Mouse (Mus musculus) cerebellum, adult 2 months (tissue): Measurements from ENCODE around the gene Fam53b. TPM values are rescaled to one million over a fixed set of nuclear protein-coding genes. Genes with fewer than 3 reads are reported as not detected.

ENCODE experiments used
- DNase-seq, 2 experiments: peaks; one replicate each; pipeline ENCODE4 v3.0.0; 2021
- H3K27ac ChIP-seq: fragments of 200-500 bp; 2 replicates; pipeline ENCODE4 v1.5.1; 2012; ENCODE audit warnings: low read length, control low read depth, inconsistent platforms; ENCODE audit not compliant: insufficient read depth
- H3K27me3 ChIP-seq: fragments of 200-500 bp; 2 replicates; pipeline ENCODE4 v1.6.1; 2012; ENCODE audit warnings: inconsistent platforms, mild to moderate bottlenecking, low read length, moderate library complexity; ENCODE audit not compliant: control insufficient read depth, insufficient read depth
- H3K4me1 ChIP-seq: fragments of 200-500 bp; 2 replicates; pipeline ENCODE4 v1.6.1; 2011; ENCODE audit warnings: low read length; ENCODE audit not compliant: control insufficient read depth, insufficient read depth
- H3K4me3 ChIP-seq: fragments of 200-500 bp; replicated peaks from 2 replicates; pipeline ENCODE3; 2011; ENCODE audit warnings: mild to moderate bottlenecking, low read depth, low read length, control low read depth; ENCODE audit not compliant: insufficient read depth
- CTCF ChIP-seq: fragments of 200-500 bp; IDR thresholded peaks from 2 replicates; pipeline ENCODE4 v1.5.1; 2011; ENCODE audit warnings: low read depth, mild to moderate bottlenecking, control low read depth, low read length, moderate library complexity, borderline replicate concordance; ENCODE audit not compliant: insufficient read depth
- POLR2A ChIP-seq: fragments of 200-500 bp; IDR thresholded peaks from 2 replicates; pipeline ENCODE4 v1.6.1; 2011; ENCODE audit warnings: low read length, control low read depth, borderline replicate concordance; ENCODE audit not compliant: insufficient read depth
- WGBS: fragments of 180-500 bp; shearing (Covaris S2); methylation state at CpG from one replicate; pipeline ENCODE4 v1.1.7; 2018; 5-methylcytosine and 5-hydroxymethylcytosine counted together
- polyA plus RNA-seq: library from polyadenylated mRNA; depleted of rRNA; stranded (reverse); fragments of >200 nt; gene quantifications from 2 replicates; pipeline ENCODE4 v1.2.3, GENCODE M21; 2012

Gene Fam53b
- polyA plus RNA-seq, 1 experiment, result 37.3 TPM

DNA sequence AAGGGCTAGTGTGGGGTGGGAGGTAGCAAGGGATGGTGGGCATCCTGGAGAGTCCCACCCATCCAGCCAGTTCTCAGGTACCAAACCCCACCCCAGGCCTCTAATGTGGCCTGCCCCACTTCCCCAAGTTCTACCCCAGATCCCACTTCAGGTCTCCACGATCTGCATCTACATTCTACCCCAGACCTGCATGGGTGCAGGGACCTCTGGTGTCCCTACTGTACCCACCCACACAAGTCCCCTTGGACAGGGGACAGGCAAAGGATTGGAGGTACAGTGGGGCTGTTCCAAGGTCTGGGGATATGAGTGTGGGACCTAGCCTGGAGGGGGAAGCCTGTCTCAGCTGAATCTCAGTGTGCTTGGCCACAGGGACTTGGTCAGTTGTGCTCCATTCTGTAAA, 131.9 kb downstream of the Fam53b start:
- WGBS, result 79% methylated on average over 1 of the region's 1 CpGs

DNA sequence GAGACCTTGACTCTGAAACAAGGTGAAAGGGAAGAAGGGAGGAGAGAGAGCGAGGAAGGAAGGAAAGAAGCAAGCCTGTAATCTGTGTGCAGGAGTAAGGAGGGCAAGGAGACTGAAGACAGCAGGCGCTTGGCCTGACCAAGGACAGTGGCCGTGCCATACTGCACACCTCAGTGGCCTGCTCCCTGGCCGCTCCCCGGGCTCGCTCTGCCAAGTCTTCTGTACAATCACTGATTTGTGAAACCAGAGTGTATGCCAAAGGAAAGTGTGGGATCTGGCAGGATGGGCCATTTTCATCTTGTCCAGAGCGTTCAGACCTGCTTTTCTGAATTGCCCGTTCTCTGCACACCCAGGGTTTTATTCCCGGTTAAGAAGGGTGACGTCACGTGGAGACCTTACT, 132.4 kb downstream of the Fam53b start:
- DNase-seq, result peak; percentile 88 to 96
- Histone ChIP-seq H3K4me3 (no peak overlapping the region), H3K4me1 (peaks cover 68% of the 10 kb centered on the region), H3K27me3 (no peaks in the 10 kb centered on the region), H3K27ac (peak overlapping the region; percentile 98)
- TF ChIP-seq POLR2A, result peak; percentile 34; the same call in 1 of the 2 replicates
- no peak for TF ChIP-seq CTCF
- 12% methylated on average over 11 of the region's 11 CpGs for WGBS

More for the DNA sequence above, 131.9 kb downstream of the Fam53b start:
- Histone ChIP-seq H3K4me3 (no peak overlapping the region), H3K27ac (peak overlapping the region; percentile 98), H3K27me3 (no peaks in the 10 kb centered on the region), H3K4me1 (peaks cover 68% of the 10 kb centered on the region)
- DNase-seq, result peak; percentile 26 to 47
- TF ChIP-seq POLR2A (no peak), CTCF (no peak)

DNA sequence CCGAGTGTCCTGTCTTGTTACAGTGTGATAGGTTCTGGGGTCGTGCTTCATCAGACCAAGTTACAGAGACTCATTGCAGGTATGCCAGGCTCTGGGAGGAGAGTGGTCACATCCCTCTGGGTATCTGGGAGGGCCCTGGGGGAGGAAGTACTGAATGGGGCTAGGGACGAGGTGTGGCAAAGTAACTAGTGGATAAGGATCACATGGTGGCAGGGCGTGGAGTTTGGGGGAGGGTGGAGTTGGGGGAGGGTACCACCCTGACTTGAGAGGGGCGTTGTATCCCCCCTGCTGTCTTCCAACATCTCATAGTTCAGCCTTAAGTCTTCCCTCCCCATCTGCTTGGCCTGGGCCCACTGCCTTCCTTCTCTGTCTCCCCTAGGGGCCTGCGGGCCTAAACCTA, 134.1 kb downstream of the Fam53b start:
- no peak for DNase-seq
- H3K27me3 ChIP-seq, result no peaks in the 10 kb centered on the region
- no peak for TF ChIP-seq POLR2A
- H3K27ac ChIP-seq, result peak overlapping the region; percentile 98
- no peak overlapping the region for H3K4me3 ChIP-seq
- peaks cover 68% of the 10 kb centered on the region for H3K4me1 ChIP-seq
- 32% methylated on average over 6 of the region's 6 CpGs for WGBS

DNA sequence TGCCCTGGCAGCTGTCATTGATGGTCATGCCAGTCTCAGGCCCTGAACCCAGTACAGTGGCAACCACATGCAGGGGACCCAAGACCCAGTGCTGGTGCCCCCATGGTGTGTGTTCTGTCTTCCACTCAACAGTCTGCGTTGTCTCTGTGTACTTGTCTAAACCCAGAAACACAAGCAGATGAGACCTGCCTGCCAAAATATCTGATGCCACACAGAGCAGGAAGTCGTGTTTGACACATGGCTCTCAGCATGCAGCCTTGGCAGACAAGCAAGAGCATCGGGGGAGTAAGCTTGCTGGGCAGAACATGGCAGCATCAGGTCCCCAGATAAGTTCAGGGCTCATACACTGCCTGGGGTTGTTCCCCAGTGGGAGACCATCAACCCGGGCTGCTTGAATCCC, 134.6 kb downstream of the Fam53b start:
- peak; percentile 94 to 97 for DNase-seq
- 2% methylated on average over 4 of the region's 4 CpGs for WGBS

DNA sequence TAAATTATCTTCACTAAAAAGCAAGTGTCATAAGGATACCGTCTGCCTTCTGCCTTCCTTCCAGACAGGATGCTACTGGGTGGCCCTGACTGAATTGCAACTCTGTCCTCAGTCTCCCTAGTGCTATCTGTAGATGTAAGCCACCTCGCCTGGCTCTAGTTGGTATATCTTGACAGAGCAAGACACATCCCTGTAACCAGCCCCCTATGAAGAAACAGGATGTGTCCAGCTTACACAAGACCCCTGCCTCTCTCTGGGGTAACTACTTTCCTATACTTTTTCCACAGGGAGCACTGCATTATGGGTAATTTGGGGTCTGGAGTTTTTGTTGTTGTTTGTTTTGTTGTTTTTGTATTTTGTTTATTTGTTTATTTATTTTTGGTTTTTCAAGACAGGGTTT, 137.8 kb downstream of the Fam53b start:
- no peak for TF ChIP-seq POLR2A
- peaks cover 65% of the 10 kb centered on the region for H3K4me1 ChIP-seq
- DNase-seq, result no peak
- no peaks in the 10 kb centered on the region for H3K27me3 ChIP-seq
- H3K27ac ChIP-seq, result no peak overlapping the region
- 95% methylated on average over 2 of the region's 2 CpGs for WGBS
- H3K4me3 ChIP-seq, result no peak overlapping the region

More for the DNA sequence above, 134.6 kb downstream of the Fam53b start:
- Histone ChIP-seq H3K4me1 (peaks cover 70% of the 10 kb centered on the region), H3K27me3 (no peaks in the 10 kb centered on the region), H3K27ac (peak overlapping the region; percentile 98), H3K4me3 (no peak overlapping the region)
- TF ChIP-seq POLR2A, result peak; percentile 37; the same call in 1 of the 2 replicates
- no peak for TF ChIP-seq CTCF

DNA sequence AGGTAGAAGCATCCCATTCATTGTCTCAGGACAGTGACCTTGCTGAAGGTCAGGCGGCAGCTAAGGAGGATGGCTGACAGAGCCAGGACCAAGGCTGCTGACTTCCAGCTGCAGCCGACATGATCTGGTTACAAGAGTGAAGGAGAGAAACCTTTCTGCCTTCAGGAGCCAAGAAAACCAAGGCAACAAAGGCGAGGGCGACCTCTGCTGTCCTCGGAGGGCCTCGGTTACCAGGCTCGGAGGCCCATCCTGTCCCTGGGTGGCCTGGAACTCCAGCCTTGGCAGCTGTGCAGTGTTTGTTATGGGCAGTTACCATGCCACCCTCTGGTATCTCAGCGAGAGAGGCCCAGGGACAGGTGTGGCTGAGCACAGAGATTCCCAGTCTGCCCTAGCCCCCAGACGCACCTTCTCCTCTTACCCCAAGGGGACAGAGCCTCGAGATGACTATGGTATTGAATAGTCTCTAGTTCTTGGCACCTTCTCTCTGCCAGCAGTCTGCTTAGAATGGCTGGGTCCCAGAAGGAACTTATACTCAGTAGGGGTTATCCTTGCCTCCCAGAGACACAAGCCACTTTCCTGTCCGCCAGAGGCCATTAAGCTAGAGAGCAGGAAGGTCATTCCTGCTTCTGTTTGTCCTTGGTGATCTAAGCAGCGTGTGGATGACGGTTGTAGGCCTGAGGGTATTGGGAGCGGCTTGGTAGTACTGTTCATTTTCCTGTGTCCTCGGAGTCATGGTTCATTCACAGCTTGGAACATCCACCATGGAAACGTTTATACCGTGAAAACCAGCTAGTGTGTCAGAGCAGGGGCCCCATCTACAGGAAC, 139.5 kb downstream of the Fam53b start:
- WGBS, result 54% methylated on average over 17 of the region's 17 CpGs

DNA sequence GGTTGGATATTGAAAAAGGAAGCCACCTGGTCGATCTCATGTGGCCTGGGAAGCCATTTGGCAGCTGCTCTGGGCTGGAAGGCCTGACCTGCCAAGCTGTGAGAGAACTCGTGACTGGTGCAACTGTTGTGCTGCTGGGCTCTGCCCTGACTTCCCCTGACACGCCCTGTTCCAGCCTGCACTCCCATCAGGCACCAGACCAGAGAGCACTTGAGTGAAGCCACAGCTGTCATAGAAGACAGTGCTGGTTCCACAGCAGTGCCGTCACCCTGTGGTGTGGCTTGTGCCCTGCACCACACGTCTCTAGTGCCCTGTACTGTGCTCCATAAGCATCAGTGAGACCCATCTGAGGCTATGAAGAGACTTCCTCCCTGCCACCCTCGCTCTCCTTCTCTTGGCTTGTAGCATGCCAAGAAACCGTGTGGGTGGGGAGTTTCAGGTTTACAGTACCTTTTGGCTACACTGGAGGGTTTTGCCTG, 141.2 kb downstream of the Fam53b start:
- TF ChIP-seq CTCF, result no peak
- TF ChIP-seq POLR2A, result no peak
- DNase-seq, result peak; percentile 47 to 70
- Histone ChIP-seq H3K27me3 (no peaks in the 10 kb centered on the region), H3K4me1 (peaks cover 35% of the 10 kb centered on the region), H3K4me3 (no peak overlapping the region), H3K27ac (no peak overlapping the region)
- WGBS, result 21% methylated on average over 7 of the region's 7 CpGs

More for the DNA sequence above, 139.5 kb downstream of the Fam53b start:
- Histone ChIP-seq H3K4me1 (peaks cover 50% of the 10 kb centered on the region), H3K27ac (no peak overlapping the region), H3K27me3 (no peaks in the 10 kb centered on the region), H3K4me3 (no peak overlapping the region)
- peak; percentile 46 to 52 for DNase-seq
- TF ChIP-seq POLR2A, result no peak
- TF ChIP-seq CTCF, result no peak; the same call in 1 of the 2 replicates

DNA sequence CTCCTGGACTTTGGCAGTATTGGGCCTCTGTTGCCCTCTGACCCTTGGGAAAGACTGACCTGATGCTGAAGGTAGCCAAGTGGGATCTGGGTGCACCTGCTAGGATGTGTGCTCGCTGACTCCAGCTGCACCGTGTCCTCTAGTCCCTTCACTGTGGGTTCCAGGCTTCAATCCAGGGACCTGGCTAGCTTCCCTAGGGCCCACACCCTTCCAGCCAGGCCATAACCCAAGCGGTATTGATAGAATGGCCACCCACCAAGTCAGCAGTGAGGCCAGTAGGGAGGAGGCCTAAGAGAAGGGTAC, 142.9 kb downstream of the Fam53b start:
- Histone ChIP-seq H3K27ac (no peak overlapping the region), H3K27me3 (no peaks in the 10 kb centered on the region), H3K4me1 (peaks cover 31% of the 10 kb centered on the region), H3K4me3 (no peak overlapping the region)
- TF ChIP-seq POLR2A, result no peak
- TF ChIP-seq CTCF, result no peak
- DNase-seq, result peak in 1 of 2 experiments; percentile 36
- WGBS, result 50% methylated on average over 3 of the region's 3 CpGs
